Mouse (Mus musculus) gastrocnemius, postnatal 36 days (tissue): ENCODE measurements around the gene Gm16429. TPM values are rescaled to one million over a fixed set of nuclear protein-coding genes. Genes with fewer than 3 reads are reported as not detected.
"Not testable (repeated sequence)": the region's sequence is repeated elsewhere in the genome, so short reads cannot be mapped to it uniquely, and the experiment has no call there.

ENCODE experiments used
- DNase-seq, 2 experiments: peaks; one replicate each; pipeline ENCODE4 v3.0.0; 2022
- intact Hi-C: fragments of 180-260 bp; cut with DNase I; formaldehyde crosslinking; loops from one replicate; pipeline ENCODE4 v1.15.1; 2025
- long read RNA-seq, 2 experiments: library from polyadenylated mRNA; stranded (forward); transcript quantifications; one replicate each; pipeline ENCODE4 v2.0.0; 2021
- total RNA-seq, 2 experiments: library from RNA; stranded (reverse); gene quantifications; 2 replicates each; pipeline ENCODE4 v1.2.3; 2021

Gm16429 gene
- total RNA-seq = not detected
- long read RNA-seq, experiment 1 = 0 reads
- long read RNA-seq, experiment 2 = 0 reads

- intact Hi-C loops, DNase-seq: not testable (repeated sequence)
These were observed at the start of gene Gm16429 for GRCm38 (mm10) chr5:93928952-93929351. Gm16429 (minus strand) TSS chr5:93929052.

Other genes with a start within 250 kb of the Gm16429 start
- gene Gm7792, start 85.3 kb downstream of the Gm16429 start, total RNA-seq = not detected
- not detected for gene BC061212, start 141.5 kb upstream of the Gm16429 start, total RNA-seq
- gene Gm6351, start 147.3 kb upstream of the Gm16429 start, total RNA-seq = not detected